Mouse (Mus musculus): ENCODE data around the gene Clec16a.

GRCm38 (mm10) chr16:10501865-10502264 lies 43.3 kb upstream of the Clec16a start:
- TF ChIP-seq CTCF (IDR thresholded peaks at IDR 0.05; ENCODE audit: low read depth): no peak
- TF ChIP-seq EP300 (IDR thresholded peaks at IDR 0.05; ENCODE audit: low read depth): no peak

Data from liver, embryonic 14.5 days (tissue).